Mouse (Mus musculus) megakaryocyte progenitor cell, adult 5-6 weeks (primary cell): ENCODE results near the gene Olfr589. TPM values are rescaled to one million over a fixed set of nuclear protein-coding genes. Genes with fewer than 3 reads are reported as not detected.
"Not testable (repeated sequence)": the region's sequence is repeated elsewhere in the genome, so short reads cannot be mapped to it uniquely, and the experiment has no call there.

ENCODE experiments used
- ATAC-seq: replicated peaks from 2 replicates; pipeline ENCODE4 v1.8.0; 2016; ENCODE audit warnings: mild to moderate bottlenecking, moderate TSS enrichment, inconsistent platforms; ENCODE audit not compliant: poor library complexity
- total RNA-seq, 2 experiments: library from RNA; stranded (forward) in 1 of 2; stranded (reverse) in 1 of 2; fragments of 157-497, 149-512 nt in 1 of 2; fragments of 200-1000 nt in 1 of 2; gene quantifications; 2 replicates each; pipeline versions ENCODE4 v1.2.3 to v1.2.4; 2015 to 2017

Gene Olfr589
- total RNA-seq (2015) (not detected in 2 replicates), total RNA-seq (2017) (not detected in 2 replicates)

DNA sequence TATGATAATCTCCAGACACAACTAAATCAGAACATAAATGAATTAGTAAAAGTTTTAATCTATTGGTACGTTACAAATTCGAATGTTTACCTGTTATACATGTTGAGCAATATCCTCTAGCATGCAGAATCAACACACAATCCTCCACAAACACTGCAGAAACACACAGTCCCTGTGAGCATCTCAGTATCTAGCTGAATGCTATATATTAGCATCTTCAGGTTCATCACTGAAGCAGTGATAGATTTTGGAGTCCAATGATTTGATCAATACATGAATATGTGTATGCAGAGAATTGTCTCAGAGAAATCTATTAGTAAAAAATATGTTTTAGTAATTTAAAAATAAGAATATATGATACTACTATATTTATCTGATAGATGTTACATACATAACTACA is at the start of gene Olfr589:
Gene Olfr589, minus strand, starts transcription at position 101 of the 400 bp plus-strand sequence.
- ATAC-seq = no peak

DNA sequence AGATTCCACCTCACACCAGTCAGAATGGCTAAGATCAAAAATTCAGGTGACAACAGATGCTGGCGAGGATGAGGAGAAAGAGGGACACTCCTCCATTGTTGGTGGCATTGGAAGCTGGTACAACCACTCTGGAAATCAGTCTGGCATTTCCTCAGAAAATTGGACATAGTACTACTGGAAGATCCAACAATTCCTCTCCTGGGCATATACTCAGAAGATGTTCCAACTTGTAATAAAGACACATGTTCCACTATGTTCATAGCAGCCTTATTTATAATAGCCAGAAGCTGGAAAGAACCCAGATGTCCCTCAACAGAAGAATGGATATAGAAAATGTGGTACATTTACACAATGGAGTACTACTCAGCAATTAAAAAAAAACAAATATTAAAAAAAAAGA is 28.3 kb upstream of the Olfr589 start, which contains the start of gene Olfr592:
Gene Olfr592, plus strand, starts transcription at position 301 of the 400 bp plus-strand sequence.
- ATAC-seq = not testable (repeated sequence)

DNA sequence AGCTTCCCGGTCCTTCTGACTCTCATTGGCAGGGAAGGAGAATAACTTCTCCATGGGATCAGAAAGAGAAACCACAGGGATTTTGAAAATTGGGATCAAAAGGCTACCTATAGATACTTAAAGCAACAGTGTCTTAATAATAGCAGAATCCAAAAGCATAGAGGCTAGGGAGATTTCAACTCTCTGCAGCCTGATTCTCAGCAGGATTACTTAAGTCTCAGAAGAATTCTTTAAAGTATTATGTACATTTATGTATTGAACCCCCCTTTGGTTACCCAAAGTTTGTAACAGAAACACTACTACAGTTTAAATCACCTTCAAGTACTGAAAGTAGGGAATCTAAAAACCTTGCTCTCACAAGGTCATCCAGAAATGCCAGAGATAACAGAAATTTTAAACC is 22.1 kb upstream of the Olfr589 start, which contains the start of gene Olfr591:
Gene Olfr591, minus strand, starts transcription at position 101 of the 400 bp plus-strand sequence.
- ATAC-seq = no peak

DNA sequence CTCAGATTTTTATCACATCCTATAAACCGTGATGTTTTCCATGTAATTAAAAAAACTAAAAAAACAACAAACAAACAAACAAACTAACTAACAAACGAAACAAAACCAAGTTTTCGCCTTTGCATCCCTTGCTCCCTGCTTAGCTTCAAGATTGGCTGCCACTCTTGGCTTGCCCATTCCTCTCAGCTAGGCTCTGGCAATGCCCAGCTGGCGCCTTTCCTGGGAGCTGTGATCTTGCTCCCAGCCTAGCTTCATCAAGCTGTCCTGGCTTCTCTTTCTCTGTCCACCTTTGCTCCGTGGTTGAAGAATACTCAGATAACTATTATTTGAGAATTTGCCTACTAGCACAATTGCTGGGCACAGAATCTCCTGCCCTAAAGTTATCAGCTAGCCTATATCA is 13.5 kb upstream of the Olfr589 start:
- ATAC-seq = no peak

DNA sequence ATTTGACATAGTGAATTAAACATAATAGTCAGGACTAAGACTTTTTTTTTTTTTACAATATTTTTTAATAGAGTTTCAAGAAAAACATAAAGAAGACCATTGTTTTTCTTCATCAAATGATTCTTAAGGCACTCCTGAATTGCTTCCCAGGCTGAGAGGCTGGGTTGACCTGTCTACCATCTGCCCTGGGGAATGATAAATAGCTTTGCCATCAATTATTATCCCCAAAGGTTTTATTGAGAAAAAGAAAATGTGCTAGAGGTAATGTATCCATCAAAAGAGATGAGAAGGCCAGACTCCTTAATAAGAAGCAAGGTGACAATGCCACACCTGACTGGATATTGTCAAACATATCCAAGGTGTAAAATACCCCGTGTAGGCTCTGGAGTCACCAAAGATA is 15.6 kb downstream of the Olfr589 start, which contains the start of gene Olfr588-ps1:
Gene Olfr588-ps1, plus strand, starts transcription at position 301 of the 400 bp plus-strand sequence.
- ATAC-seq = no peak

DNA sequence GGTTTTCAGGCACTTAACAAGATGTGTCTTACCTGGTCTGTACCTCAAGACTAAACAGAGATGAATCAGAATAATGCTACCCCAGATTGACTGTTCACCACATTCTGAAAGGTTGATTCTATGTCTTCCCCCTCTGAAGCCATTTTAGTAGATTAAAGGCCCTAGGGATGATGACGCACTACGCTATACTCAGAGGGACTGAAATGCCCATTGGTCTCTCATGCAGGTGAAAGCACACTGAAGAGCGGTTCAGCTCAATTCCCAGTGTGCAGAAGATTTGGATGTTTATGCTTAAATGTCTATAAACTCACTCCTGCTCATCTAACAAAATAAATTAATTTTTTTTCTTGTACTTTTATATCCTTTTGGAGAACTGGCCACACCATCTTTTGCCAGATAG is 30.6 kb downstream of the Olfr589 start, which contains the start of gene Olfr586:
Gene Olfr586, minus strand, starts transcription at position 101 of the 400 bp plus-strand sequence.
- no peak for ATAC-seq

DNA sequence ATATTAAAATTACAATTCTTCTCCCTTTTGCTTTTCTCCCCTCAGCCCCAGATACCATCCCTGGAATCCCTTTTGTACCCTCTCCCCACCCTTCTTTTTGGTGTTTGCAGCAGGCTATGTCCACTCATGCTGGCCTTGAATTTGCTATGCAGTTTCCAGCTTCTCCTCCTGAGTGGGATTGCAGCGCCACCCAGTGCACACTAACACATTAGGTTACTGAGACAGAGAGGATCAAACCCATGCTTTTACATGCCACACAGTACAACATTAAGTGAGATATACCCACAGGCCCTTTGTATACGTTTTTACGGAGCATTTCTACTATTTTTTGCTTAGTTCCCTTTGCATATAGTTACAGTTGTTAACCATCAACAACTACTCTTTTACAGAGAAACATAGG is 36.8 kb downstream of the Olfr589 start:
- no peak for ATAC-seq

Other genes starting within 250 kb of the Olfr589 start
- not detected in 2 replicates for gene Olfr571, start 238.8 kb downstream of the Olfr589 start, total RNA-seq (2015)
- not detected in 2 replicates for gene Olfr571, start 238.8 kb downstream of the Olfr589 start, total RNA-seq (2017)
- not detected in 2 replicates for gene Olfr572, start 231.9 kb downstream of the Olfr589 start, total RNA-seq (2015)
- not detected in 2 replicates for gene Olfr572, start 231.9 kb downstream of the Olfr589 start, total RNA-seq (2017)
- not detected in 2 replicates for gene Olfr573-ps1, start 213.8 kb downstream of the Olfr589 start, total RNA-seq (2015)
- gene Olfr573-ps1, start 213.8 kb downstream of the Olfr589 start, total RNA-seq (2017) = not detected in 2 replicates
- not detected in 2 replicates for gene Olfr574, start 207.9 kb downstream of the Olfr589 start, total RNA-seq (2015)
- gene Olfr574, start 207.9 kb downstream of the Olfr589 start, total RNA-seq (2017) = not detected in 2 replicates
- not detected in 2 replicates for gene Olfr575, start 197.6 kb downstream of the Olfr589 start, total RNA-seq (2015)
- not detected in 2 replicates for gene Olfr575, start 197.6 kb downstream of the Olfr589 start, total RNA-seq (2017)
- not detected in 2 replicates for gene Olfr576, start 193.7 kb downstream of the Olfr589 start, total RNA-seq (2015)
- not detected in 2 replicates for gene Olfr576, start 193.7 kb downstream of the Olfr589 start, total RNA-seq (2017)
- not detected in 2 replicates for gene Olfr577, start 180.4 kb downstream of the Olfr589 start, total RNA-seq (2015)
- not detected in 2 replicates for gene Olfr577, start 180.4 kb downstream of the Olfr589 start, total RNA-seq (2017)
- gene Olfr578, start 167.0 kb downstream of the Olfr589 start, total RNA-seq (2015) = not detected in 2 replicates
- gene Olfr578, start 167.0 kb downstream of the Olfr589 start, total RNA-seq (2017) = not detected in 2 replicates
- not detected in 2 replicates for gene Olfr582, start 118.3 kb downstream of the Olfr589 start, total RNA-seq (2015)
- gene Olfr582, start 118.3 kb downstream of the Olfr589 start, total RNA-seq (2017) = not detected in 2 replicates
- not detected in 2 replicates for gene Olfr583, start 105.1 kb downstream of the Olfr589 start, total RNA-seq (2015)
- not detected in 2 replicates for gene Olfr583, start 105.1 kb downstream of the Olfr589 start, total RNA-seq (2017)
- not detected in 2 replicates for gene Olfr584, start 74.5 kb downstream of the Olfr589 start, total RNA-seq (2015)
- gene Olfr584, start 74.5 kb downstream of the Olfr589 start, total RNA-seq (2017) = not detected in 2 replicates
- not detected in 2 replicates for gene Olfr585, start 58.6 kb downstream of the Olfr589 start, total RNA-seq (2015)
- not detected in 2 replicates for gene Olfr585, start 58.6 kb downstream of the Olfr589 start, total RNA-seq (2017)
- gene Olfr586, start 30.7 kb downstream of the Olfr589 start, total RNA-seq (2015) = not detected in 2 replicates
- gene Olfr586, start 30.7 kb downstream of the Olfr589 start, total RNA-seq (2017) = not detected in 2 replicates
- gene Olfr588-ps1, start 15.5 kb downstream of the Olfr589 start, total RNA-seq (2015) = not detected in 2 replicates
- not detected in 2 replicates for gene Olfr588-ps1, start 15.5 kb downstream of the Olfr589 start, total RNA-seq (2017)
- gene Olfr591, start 22.0 kb upstream of the Olfr589 start, total RNA-seq (2015) = not detected in 2 replicates
- not detected in 2 replicates for gene Olfr591, start 22.0 kb upstream of the Olfr589 start, total RNA-seq (2017)
- not detected in 2 replicates for gene Olfr592, start 28.4 kb upstream of the Olfr589 start, total RNA-seq (2015)
- gene Olfr592, start 28.4 kb upstream of the Olfr589 start, total RNA-seq (2017) = not detected in 2 replicates
- not detected in 2 replicates for gene Olfr593, start 55.5 kb upstream of the Olfr589 start, total RNA-seq (2015)
- gene Olfr593, start 55.5 kb upstream of the Olfr589 start, total RNA-seq (2017) = not detected in 2 replicates
- not detected in 2 replicates for gene Olfr594, start 60.6 kb upstream of the Olfr589 start, total RNA-seq (2015)
- not detected in 2 replicates for gene Olfr594, start 60.6 kb upstream of the Olfr589 start, total RNA-seq (2017)
- gene Usp17ld, start 96.1 kb upstream of the Olfr589 start, total RNA-seq (2015) = not detected in 2 replicates
- gene Usp17ld, start 96.1 kb upstream of the Olfr589 start, total RNA-seq (2017) = not detected in 2 replicates
- not detected in 2 replicates for gene Olfr596, start 149.3 kb upstream of the Olfr589 start, total RNA-seq (2015)
- not detected in 2 replicates for gene Olfr596, start 149.3 kb upstream of the Olfr589 start, total RNA-seq (2017)
- not detected in 2 replicates for gene Olfr597, start 160.0 kb upstream of the Olfr589 start, total RNA-seq (2015)
- not detected in 2 replicates for gene Olfr597, start 160.0 kb upstream of the Olfr589 start, total RNA-seq (2017)
- gene Olfr598, start 167.2 kb upstream of the Olfr589 start, total RNA-seq (2015) = not detected in 2 replicates
- gene Olfr598, start 167.2 kb upstream of the Olfr589 start, total RNA-seq (2017) = not detected in 2 replicates
- not detected in 2 replicates for gene Olfr599, start 179.6 kb upstream of the Olfr589 start, total RNA-seq (2015)
- not detected in 2 replicates for gene Olfr599, start 179.6 kb upstream of the Olfr589 start, total RNA-seq (2017)
- gene Olfr600, start 193.3 kb upstream of the Olfr589 start, total RNA-seq (2015) = not detected in 2 replicates
- gene Olfr600, start 193.3 kb upstream of the Olfr589 start, total RNA-seq (2017) = not detected in 2 replicates
- gene Olfr601, start 206.3 kb upstream of the Olfr589 start, total RNA-seq (2015) = not detected in 2 replicates
- not detected in 2 replicates for gene Olfr601, start 206.3 kb upstream of the Olfr589 start, total RNA-seq (2017)
- not detected in 2 replicates for gene Olfr603, start 229.8 kb upstream of the Olfr589 start, total RNA-seq (2015)
- gene Olfr603, start 229.8 kb upstream of the Olfr589 start, total RNA-seq (2017) = not detected in 2 replicates